Mouse (Mus musculus): ENCODE measurements around the gene Reep3.
A peak's percentile ranks its signal among the peaks of the same experiment; 100 is the strongest.

The Reep3 gene

DNA sequence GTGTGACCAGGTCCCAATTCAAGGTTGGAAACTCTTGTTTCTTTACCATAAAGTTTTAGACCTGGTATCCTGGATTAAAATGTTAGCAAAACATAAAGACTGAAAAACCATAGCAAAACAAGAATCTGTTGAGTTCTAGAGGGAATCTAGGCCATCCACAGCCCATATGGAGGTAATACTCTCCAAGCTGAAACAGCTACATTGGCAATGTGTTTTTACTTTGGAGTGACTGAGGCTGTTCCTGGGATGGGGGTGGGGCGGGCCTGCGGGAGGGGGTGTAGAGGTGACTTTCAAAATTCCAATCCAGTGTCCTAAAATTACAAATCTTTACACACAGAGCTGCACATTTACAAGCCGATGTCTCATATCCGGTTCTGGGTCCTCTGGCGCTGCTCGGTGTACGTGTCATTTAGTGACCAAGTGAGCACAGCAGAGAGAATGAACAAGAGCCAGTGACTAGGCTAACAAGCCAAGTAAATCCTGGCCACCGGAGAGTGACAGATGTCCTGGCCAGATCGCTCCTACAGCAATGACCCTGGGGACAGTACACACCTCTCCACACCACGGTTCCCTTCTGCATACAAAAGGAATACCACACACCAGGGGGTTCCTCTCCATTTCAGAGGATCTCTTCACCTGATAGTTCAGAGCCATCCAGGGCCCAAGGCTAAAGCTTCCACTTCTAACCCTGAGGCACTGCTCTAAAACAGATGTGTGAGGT lies 13.1 kb downstream of the Reep3 start:
- no peak for DNase-seq (ENCODE audit: low spot score)

DNA sequence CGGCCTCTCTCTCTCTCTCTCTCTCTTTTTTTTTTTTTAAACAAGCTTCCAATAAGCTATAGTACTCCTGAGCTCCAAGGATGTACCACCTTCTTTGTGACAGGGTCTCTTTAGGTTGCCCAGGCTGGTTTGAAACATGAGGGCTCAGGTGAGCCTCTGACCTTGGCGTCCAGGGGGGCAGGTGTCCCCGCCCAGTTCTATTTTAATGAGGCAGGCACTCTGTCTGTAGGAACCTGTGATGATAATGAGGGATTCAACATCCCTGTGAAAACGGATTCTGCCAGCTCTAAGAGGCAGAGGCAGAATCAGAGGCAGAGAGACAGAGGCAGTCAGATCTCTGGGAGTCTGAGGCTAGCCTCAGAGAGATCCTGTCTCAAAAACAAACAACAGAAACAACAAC lies 14.2 kb downstream of the Reep3 start:
- no peak for DNase-seq (ENCODE audit: low spot score)

DNA sequence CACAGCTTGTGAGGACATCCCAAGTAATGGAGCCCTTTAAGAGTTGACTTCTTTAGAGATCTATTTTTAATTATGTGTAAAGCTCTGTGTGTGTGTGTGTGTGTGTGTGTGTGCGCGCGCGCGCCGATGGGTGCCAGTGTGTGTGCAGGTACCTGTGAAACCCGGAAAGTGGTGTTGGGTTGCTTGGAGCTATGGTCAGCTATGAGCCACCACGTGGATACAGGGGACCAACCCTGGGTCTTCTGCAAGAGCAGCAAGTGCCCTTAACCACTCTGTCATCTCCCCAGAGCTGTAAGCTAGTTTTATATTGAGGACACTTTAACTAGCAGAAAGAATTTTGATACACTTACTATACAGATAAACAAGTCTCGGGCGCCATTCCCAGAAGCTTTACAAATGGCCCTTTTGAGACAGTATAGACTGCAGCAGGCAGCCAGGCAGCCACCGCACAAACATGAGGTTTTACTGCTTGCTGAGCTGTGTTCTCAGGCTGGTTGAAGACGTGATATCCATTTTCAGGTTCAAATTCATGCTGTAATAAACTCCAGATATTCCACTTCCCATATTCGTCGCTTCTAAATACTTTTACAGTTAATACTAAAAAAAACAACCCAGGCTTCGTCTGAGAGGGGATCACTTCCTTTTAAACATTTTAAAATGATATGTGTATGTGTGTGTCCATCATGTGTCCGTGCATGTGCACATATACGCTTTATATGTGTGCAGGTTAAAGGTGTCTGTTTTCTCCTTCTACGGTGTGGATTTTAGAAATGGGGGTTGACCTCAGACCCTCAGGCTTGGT lies 15.3 kb downstream of the Reep3 start:
- no peak for DNase-seq (ENCODE audit: low spot score)

DNA sequence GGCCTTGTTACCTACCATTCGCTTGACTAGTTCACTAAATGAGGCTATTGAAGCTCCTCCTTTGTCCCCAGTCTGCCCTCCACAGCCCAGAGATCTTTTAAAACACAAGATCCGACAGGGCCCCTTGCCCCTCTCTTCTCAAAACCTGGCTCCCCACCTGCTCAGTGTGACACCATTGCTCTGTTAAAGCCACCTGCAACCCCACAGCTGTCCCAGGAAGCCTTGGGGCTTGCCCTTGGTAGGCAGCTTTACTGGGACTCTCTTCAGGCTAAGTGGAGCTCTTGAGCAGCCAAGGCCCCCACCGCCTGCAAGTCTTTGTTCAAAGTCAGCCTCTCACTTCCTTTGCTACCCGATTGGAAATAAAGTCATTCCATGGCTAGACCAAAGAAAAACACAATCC lies 17.7 kb downstream of the Reep3 start:
- no peak for DNase-seq (ENCODE audit: low spot score)

DNA sequence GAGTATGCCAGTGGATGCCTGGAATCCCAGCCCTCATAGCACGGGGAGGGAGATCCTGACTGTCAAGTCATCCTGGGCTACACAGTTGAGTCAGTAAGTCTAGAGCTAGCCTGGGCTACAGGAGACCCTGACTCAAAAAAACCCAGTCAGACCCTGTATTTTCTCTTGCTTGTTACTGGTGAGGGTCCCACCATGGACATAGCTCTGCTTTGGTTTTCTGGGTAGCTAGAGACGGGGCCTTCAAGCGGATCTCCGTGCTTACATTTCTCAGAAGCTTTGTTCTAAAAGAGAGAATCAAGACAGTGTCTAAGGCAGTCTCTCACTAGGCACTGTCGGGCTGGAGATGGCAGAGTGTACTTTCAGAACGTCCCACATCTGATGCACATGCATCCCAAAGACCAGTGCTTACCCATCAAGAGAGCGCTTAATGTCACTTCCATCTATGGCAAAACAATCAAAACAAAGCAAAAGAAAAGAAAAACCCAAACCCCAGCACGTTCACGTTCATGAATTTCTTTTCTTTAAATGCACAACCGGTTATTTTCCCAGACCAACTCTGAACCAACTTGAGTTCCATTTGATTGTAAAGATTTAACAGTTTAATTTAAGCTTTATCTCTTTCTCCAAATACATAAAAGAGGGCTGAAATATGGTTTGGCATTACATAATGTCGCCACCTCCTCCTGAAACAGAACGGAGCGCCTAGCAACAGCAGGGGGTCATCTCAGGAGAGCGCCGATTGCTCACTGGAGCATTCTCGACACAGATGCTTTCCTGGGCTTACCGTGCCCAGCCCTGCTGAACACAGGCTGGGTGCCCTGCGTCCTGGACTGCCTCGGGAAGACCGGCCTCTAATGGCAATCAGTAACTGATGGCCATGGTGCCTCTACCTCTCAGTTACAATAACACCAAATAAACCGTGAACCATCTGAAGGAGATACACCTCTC lies 20.5 kb downstream of the Reep3 start:
- no peak for DNase-seq (ENCODE audit: low spot score)

DNA sequence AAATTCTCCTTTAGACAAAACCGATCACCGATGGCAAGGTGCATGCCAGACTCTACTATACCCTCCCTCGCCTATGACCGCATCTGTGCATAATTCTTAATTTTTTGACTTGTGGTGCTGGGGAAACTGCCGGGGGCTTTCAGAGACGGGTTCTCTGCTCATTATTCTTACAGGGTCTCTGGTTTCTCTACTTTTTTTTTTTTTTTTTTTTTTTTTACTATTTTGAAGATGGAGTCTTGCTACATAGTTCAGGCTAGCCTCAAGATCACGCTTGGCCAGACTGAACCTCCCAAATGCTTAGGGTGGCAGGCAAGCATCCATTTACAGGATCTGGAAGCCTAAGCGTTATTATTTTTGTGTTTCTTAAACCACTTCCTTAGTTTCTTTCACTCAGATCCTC lies 23.2 kb downstream of the Reep3 start:
- DNase-seq (ENCODE audit: low spot score), result no peak

DNA sequence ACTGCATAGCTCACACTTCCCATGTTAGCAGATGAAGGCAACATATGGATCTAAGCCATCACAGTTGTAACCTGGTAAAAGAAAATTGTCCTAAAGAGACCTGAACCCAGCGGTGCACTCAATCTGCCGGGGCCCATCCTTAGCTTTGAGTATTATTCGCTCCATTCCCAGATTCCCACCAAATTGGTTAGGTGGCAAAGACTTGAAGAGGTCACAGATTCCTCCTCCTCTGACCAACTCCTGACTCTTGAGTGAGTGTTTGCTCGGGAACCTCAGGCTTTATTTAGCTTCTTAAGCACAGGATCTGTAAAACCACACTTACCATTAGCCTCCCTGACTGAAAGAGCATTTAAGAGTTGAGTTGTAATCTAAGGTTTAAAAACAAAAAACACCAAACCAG lies 24.1 kb downstream of the Reep3 start:
- no peak for DNase-seq (ENCODE audit: low spot score)

DNA sequence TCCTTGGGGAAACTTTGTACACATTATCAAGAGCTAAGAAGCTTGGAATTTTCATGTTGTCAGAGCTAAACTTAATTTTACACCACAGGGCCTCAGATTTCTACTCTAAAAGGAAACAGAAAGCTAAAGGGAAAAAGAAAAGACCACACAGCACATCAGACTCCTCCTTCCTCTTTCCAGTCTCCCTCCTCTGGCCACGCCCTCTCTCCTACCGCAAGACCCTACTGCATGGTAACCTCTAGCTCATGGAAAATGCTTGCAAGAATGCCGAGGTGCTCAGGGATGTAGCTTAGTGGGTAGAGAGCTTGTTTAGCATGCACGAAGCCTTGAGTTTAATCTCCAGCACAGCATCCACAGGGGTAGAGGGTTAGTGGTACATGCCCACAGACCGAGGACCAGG lies 24.9 kb downstream of the Reep3 start:
- no peak for DNase-seq (ENCODE audit: low spot score)

DNA sequence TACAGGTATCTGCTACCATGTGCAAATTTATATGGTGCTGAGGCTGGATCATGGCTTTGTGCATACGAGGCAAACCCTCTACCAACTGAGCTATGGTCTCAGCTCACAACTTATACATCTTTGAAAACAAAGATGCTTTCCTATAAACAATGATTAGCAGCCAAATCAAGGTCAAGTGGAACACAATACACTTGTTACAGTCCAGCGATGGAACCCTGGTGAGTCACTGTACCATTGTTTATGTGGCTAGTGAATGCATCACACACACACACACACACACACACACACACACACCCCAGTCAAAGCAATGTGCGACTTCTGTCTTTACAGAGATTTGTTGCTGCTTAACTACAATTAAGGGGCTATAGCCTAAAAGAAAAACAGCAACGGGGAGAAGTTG lies 25.4 kb downstream of the Reep3 start:
- no peak for DNase-seq (ENCODE audit: low spot score)

DNA sequence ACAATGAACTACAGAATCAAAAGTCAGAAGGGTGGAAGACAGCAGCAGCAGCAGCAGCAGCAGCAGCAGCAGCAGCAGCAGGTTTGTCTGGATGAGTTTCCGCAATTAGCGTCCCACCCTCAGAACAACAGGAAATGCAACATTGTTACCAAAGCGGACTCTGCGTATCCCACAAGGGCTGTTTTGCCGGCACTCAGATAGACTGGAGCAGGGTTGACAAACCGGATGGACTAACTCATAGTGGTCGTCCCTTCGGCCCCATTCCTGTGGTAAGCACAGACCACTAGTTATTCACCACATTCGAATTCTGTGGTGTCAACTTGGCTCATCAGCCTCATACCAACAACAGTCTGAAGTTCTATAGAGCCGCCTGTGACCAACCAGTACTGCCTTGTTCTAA lies 27.7 kb downstream of the Reep3 start:
- no peak for DNase-seq (ENCODE audit: low spot score)

DNA sequence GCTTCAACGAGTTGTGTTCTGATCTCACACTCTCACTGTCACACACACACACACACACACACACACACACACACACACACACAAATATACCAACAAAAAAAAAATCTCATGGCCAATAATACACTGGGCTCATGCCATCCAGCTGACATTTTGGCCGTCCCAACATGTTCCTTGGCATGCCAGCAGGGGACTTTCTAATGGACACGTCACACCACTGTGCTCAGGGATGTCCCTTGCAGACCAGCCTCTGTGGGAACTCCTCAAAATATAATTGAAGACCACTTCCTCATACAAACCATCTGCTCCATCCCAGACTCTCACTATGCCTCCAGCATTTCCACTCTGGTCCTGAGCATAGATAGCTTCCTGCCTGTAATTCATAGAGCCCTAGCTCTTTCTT lies 30.3 kb downstream of the Reep3 start:
- no peak for DNase-seq (ENCODE audit: low spot score)

DNA sequence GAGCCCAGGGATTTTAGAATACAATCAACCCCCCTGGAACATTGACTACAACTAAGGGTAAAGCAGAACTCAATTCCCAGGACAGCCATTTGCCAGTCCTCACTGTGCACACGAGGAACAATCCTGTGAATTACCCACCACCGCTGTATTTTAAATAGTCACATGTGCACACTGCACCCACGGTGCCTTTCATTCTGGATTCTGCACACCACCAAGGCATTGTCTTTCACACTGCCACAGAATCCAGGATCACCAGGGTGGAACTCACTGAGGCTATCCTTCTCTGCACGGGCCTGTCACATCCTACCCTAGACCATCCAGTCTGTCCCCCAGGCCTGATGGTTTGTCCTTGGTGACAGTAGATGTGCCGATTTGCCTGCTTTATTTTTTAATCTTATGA lies 30.8 kb downstream of the Reep3 start:
- no peak for DNase-seq (ENCODE audit: low spot score)

DNA sequence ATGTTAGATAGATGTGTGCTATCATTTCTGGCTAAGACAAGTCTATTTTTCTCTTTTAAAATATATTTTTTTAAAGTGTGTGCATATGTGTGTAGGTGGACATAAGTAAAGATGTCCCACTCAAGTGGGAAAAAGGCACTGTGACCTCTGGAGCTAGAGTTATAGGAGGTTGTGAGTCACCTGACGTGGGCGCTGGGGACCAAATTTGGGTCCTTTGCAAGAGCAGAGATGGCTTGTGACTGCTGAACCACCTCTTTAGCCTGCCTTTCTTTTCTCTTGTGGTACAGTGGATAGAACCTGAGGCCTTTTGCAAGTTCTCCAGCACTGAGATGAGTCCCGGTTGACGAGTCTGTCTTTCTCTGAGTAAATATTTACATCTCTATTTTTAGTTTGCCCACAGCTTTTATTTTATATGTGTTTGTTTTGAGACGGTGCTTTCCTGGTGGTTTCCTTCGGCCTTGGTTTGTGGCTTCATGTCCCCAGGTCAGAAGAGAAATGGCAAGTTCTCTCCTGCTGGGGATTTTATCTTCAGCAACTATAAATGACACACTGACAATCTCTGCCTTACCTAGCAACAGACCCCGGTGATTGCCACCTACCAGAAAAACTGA lies 31.4 kb downstream of the Reep3 start:
- no peak for DNase-seq (ENCODE audit: low spot score)

DNA sequence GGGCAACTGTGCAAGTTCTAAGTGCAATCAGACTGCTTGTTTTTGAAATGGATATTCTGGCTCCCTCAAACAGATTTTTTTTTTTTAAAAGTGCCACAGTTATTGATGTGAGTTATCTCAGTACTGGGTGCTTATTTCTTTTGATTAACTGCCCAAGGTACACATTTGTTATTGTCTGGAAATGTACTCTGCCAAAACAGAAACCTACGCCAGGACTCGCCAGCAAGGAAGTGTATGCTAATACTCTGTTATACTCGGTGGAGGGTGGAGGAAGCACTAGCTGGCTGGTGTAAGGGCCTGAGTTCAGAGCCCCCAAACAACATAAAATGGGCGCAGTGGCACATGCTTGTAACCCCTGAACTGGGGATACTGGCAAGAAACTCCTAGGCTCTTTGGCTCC lies 34.9 kb downstream of the Reep3 start:
- no peak for DNase-seq (ENCODE audit: low spot score)

DNA sequence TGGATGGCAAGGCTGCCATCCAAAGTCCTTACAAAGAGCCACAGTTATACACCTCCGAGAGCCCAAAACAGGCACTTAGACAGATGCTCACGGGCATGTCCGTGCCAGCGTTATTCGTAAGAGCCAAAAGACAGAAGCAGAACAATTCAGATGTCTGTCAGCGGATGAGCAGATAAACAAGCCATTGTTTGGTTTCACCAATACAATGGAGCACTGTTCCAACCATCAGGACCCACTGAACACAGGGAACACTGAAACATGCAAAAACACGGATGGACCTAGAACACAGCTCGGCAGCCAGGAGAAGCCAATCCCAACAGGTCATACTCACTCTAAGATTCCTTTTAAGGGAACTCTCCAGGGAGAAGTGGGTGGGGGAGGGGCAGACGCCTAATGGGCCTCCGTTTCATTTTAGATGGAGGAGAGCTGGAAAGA lies 35.4 kb downstream of the Reep3 start:
- peak; percentile 68 for DNase-seq (ENCODE audit: low spot score)

DNA sequence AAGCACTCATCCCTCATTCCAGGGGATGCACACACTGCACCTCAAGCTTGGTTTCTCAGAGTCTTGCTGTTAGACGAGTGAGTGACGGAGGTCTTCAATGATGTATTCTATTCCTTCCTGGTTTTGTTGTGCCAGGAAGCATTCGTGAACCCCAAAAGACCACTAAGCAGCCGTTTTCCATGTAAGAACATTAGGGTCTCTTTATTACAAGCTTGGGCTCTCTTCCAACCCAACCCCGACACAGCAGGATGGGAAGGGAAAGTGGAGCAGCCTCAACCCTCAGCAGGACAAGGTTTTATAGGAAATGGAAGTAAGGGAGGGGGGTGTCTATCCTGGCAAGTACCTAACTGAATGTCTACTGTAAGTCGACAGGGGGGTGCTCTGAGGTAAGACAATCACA lies 38.0 kb downstream of the Reep3 start:
- DNase-seq (ENCODE audit: low spot score), result no peak

DNA sequence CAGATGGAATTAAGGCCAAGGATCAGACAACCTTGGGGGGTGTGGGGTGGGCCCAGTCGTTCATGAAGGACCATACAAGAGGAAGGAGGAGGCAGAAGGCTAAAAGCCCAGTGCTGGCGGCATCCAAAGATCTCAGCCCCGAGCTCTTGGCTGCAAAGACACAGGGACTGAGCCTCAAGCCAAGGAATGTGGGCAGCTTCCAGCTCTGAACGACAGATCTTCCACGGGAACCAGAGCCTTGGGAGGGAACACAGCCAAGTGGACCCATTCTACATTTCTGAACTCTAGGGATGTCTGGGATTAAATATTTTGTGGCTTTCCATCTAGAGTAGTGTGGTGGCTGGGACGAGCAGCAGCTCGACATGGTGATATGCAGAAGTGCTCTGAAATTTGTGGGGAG lies 38.4 kb downstream of the Reep3 start:
- no peak for DNase-seq (ENCODE audit: low spot score)

DNA sequence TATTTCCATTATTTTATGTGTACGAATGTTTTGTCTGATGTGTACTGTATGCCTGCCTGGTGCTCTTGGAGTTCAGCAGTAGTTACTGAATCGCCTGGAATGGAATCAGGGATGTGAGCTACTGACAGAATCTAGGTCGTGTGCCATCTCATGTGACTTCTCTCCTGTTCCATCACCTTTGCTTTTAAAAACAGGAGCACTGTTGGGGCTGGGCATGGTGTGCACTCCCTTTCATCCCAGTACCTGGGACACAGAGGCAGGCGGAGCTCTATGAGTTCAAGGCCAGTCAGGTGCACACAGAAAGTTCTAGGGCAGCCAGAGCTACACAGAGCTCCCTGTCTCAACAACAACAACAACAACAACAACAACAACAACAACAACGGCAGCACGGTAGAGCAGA lies 39.0 kb downstream of the Reep3 start:
- no peak for DNase-seq (ENCODE audit: low spot score)

DNA sequence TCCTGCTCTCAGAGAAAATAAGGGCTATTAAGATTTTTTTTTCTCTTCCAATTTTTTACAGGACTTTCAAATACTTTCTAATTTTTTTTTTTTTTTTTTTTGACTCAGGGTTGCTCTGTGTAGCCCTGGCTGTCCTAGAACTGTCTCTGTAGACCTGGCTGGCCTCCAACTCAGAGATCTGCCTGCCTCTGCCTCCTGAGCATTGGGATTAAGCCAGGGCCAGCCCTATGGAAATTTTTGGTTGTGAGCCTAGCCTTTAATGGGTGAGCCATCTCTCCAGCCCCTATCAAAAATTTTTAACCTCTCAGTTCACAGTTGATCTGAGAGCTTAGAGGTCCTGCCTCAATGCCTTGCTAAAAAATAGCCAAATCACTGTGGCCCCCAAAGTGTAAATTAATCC lies 39.5 kb downstream of the Reep3 start:
- no peak for DNase-seq (ENCODE audit: low spot score)

DNA sequence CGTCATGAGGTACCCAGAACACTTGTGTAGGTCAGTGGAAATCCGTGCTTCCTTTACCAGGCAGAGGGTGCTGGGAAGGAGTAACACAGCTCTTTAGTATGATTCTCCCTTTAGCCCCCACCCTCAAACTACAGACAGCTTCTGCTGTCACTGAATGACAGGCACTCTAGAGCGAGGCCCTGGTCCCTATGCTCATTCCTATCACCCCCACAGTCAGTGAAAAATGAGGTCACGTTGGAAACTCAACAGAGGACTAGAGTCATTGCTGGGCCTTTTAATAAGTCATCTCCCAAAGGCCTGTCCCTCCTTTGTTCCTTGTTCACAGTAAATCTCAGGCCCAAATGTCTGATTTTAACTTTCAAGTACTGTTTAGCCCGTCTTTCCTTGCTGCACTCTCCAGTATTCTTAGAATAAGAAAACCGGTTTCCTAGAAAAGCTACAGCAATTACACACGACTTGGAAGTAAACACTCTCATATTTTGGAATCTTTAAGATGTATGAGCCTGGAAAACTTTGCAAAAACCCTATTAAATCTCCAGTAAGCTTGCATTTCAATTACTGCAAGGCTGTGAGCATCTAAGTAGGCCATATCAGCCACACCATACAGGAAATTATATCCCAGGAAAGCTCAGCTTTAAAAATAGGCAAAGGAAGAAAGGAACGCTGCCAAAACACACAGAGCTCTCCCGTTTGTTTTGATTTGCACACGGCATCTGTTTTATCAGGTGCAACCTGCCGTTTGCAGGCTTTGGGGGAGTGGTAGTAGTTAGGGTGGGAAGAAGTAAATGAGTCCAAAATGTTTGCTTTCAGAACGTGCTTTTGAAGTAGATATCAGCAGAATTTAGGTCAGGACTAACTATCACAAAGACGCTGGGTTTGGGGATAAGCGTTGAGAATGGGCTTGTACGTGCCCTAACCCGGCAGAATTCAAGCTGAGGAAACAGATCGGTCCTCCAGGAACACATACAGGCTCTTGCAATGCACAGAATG lies 40.6 kb downstream of the Reep3 start:
- DNase-seq (ENCODE audit: low spot score), result peak; percentile 39

DNA sequence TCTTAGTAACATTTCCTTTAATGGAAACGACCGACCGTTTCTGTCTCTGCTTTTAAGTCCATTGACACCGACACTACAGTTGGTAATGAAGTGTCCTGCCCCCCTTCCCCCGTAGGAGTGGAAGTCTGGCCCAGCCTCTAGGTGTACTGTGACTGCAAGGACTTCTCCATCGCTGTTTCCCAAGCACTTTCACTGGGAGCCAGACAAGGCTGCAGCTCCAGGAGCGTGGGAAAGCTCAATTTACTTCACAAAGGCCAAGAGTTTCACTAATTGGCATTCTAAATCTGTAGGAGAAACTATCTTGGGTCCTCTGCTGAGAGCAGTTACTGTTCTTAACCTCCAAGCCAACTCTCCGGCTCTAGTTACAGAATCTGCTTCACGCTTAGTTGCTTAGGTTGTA lies 43.3 kb downstream of the Reep3 start:
- DNase-seq (ENCODE audit: low spot score), result peak; percentile 34

Measured in embryo, embryonic 10.5 days (tissue).